Mouse (Mus musculus) lung, embryonic 16.5 days (tissue): ENCODE measurements around the gene Gm4791. TPM values are rescaled to one million over a fixed set of nuclear protein-coding genes. Genes with fewer than 3 reads are reported as not detected.
A peak's percentile ranks its signal among the peaks of the same experiment; 100 is the strongest.

ENCODE experiments used
- ATAC-seq: fragments of 200-750 bp; cut with Nextera tagmentation; 2 replicates; pipeline ENCODE4 v1.8.0; 2017; ENCODE audit warnings: low read depth, mild to moderate bottlenecking, moderate library complexity
- H3K27ac ChIP-seq: fragments of 300-500 bp; sonication (generic); 2 replicates; pipeline ENCODE4 v1.5.1; 2014; ENCODE audit warnings: mild to moderate bottlenecking, control low read depth, low read length
- H3K27me3 ChIP-seq: fragments of 300-500 bp; sonication (generic); 2 replicates; pipeline ENCODE4 v1.6.1; 2014; ENCODE audit warnings: low read depth, low read length, mixed read lengths; ENCODE audit not compliant: control insufficient read depth, insufficient read depth
- H3K36me3 ChIP-seq: fragments of 300-500 bp; sonication (generic); 2 replicates; pipeline ENCODE4 v1.6.1; 2014; ENCODE audit warnings: low read length; ENCODE audit not compliant: control insufficient read depth, insufficient read depth
- H3K4me1 ChIP-seq: fragments of 300-500 bp; sonication (generic); replicated peaks from 2 replicates; pipeline ENCODE4 v1.6.1; 2014; ENCODE audit warnings: low read length, mixed read lengths; ENCODE audit not compliant: control insufficient read depth, insufficient read depth
- H3K4me2 ChIP-seq: fragments of 300-500 bp; sonication (generic); 2 replicates; pipeline ENCODE4 v1.6.1; 2014; ENCODE audit warnings: low read depth, low read length, control low read depth
- H3K4me3 ChIP-seq: fragments of 300-500 bp; sonication (generic); 2 replicates; pipeline ENCODE4 v1.5.1; 2014; ENCODE audit warnings: mild to moderate bottlenecking, low read length, control low read depth
- H3K9ac ChIP-seq: fragments of 300-500 bp; sonication (generic); 2 replicates; pipeline ENCODE4 v1.6.1; 2014; ENCODE audit warnings: low read length, control low read depth
- H3K9me3 ChIP-seq: fragments of 300-500 bp; sonication (generic); 2 replicates; pipeline ENCODE4 v1.6.1; 2016; ENCODE audit warnings: low read length; ENCODE audit not compliant: control insufficient read depth
- WGBS: fragments of 180-500 bp; shearing (Covaris S2); extraction: QIAGEN DNeasy Blood & Tissue Kit; methylation state at CpG from one replicate; pipeline ENCODE4 v1.1.7; 2014; 5-methylcytosine and 5-hydroxymethylcytosine counted together
- polyA plus RNA-seq: library from polyadenylated mRNA; unstranded; fragments of >200 nt; fragmentation: Nextera tagmentation; extraction: Ambion mirVana; gene quantifications from 2 replicates; pipeline ENCODE4 v1.2.1, GENCODE M21; 2015

The Gm4791 gene
- polyA plus RNA-seq, 1 experiment from 2014 or later, result not detected

- 39% methylated on average over 6 of the region's 6 CpGs for WGBS
These were observed 43.0 kb downstream of the Gm4791 start for GRCm38 (mm10) chr9:47041569-47041968.

More at GRCm38 (mm10) chr9:47041569-47041968, 43.0 kb downstream of the Gm4791 start:
- no peaks in the 10 kb centered on the region for H3K27me3 ChIP-seq
- no peak overlapping the region for H3K4me2 ChIP-seq
- H3K36me3 ChIP-seq, result no peaks in the 10 kb centered on the region
- no peak overlapping the region for H3K4me3 ChIP-seq
- no peaks in the 10 kb centered on the region for H3K9me3 ChIP-seq
- no peaks in the 10 kb centered on the region for H3K4me1 ChIP-seq
- no peak overlapping the region for H3K27ac ChIP-seq
- H3K9ac ChIP-seq, result no peak overlapping the region
- ATAC-seq, result peak; percentile 89
